Mouse (Mus musculus): ENCODE results near the gene Nxf1. TPM values are rescaled to one million over a fixed set of nuclear protein-coding genes. Genes with fewer than 3 reads are reported as not detected.

Nxf1 gene
- polyA plus RNA-seq, 1 experiment from 2014 or later: 63.2 TPM

Small RNA genes within 50 kb of the gene (microRNA-seq; reads per million reads assigned to microRNA genes)
- gene Mir6992: not detected

Other genes starting within 250 kb of the Nxf1 start
- 15.3 and 15.7 TPM in 2 replicates for gene Slc22a8, start 165.8 kb upstream of the Nxf1 start, polyA plus RNA-seq (2015; fragmentation: Nextera tagmentation; extraction: Ambion mirVana)
- 1.7 and 2.9 TPM in 2 replicates for gene Slc22a6, start 139.0 kb upstream of the Nxf1 start, polyA plus RNA-seq (2015; fragmentation: Nextera tagmentation; extraction: Ambion mirVana)
- gene Chrm1, start 93.3 kb upstream of the Nxf1 start, polyA plus RNA-seq (2015; fragmentation: Nextera tagmentation; extraction: Ambion mirVana): 0.71 and 0.81 TPM in 2 replicates
- 178 and 184 TPM in 2 replicates for gene Slc3a2, start 33.7 kb upstream of the Nxf1 start, polyA plus RNA-seq (2015; fragmentation: Nextera tagmentation; extraction: Ambion mirVana)
- 76.3 and 80.4 TPM in 2 replicates for gene Wdr74, start 21.2 kb upstream of the Nxf1 start, polyA plus RNA-seq (2015; fragmentation: Nextera tagmentation; extraction: Ambion mirVana)
- 0.85 and 2.0 TPM in 2 replicates for gene 1700092M07Rik, start 16.4 kb upstream of the Nxf1 start, polyA plus RNA-seq (2015; fragmentation: Nextera tagmentation; extraction: Ambion mirVana)
- 86.2 and 95.5 TPM in 2 replicates for gene Stx5a, start 15.7 kb upstream of the Nxf1 start, polyA plus RNA-seq (2015; fragmentation: Nextera tagmentation; extraction: Ambion mirVana)
- gene Tmem223, start 13.9 kb downstream of the Nxf1 start, polyA plus RNA-seq (2015; fragmentation: Nextera tagmentation; extraction: Ambion mirVana): 257 and 285 TPM in 2 replicates
- 31.8 and 35.1 TPM in 2 replicates for gene Tmem179b, start 17.4 kb downstream of the Nxf1 start, polyA plus RNA-seq (2015; fragmentation: Nextera tagmentation; extraction: Ambion mirVana)
- gene Taf6l, start 29.3 kb downstream of the Nxf1 start, polyA plus RNA-seq (2015; fragmentation: Nextera tagmentation; extraction: Ambion mirVana): 23.3 and 25.3 TPM in 2 replicates
- 167 and 188 TPM in 2 replicates for gene Polr2g, start 41.5 kb downstream of the Nxf1 start, polyA plus RNA-seq (2015; fragmentation: Nextera tagmentation; extraction: Ambion mirVana)
- gene Zbtb3, start 45.5 kb downstream of the Nxf1 start, polyA plus RNA-seq (2015; fragmentation: Nextera tagmentation; extraction: Ambion mirVana): 5.0 and 5.5 TPM in 2 replicates
- 45.1 and 45.3 TPM in 2 replicates for gene Ttc9c, start 62.3 kb downstream of the Nxf1 start, polyA plus RNA-seq (2015; fragmentation: Nextera tagmentation; extraction: Ambion mirVana)
- 6.9 and 7.5 TPM in 2 replicates for gene Hnrnpul2, start 62.9 kb downstream of the Nxf1 start, polyA plus RNA-seq (2015; fragmentation: Nextera tagmentation; extraction: Ambion mirVana)
- not detected in 2 replicates for gene AC129217.1, start 72.7 kb downstream of the Nxf1 start, polyA plus RNA-seq (2015; fragmentation: Nextera tagmentation; extraction: Ambion mirVana)
- 124 and 129 TPM in 2 replicates for gene Bscl2, start 80.4 kb downstream of the Nxf1 start, polyA plus RNA-seq (2015; fragmentation: Nextera tagmentation; extraction: Ambion mirVana)
- gene Gng3, start 82.1 kb downstream of the Nxf1 start, polyA plus RNA-seq (2015; fragmentation: Nextera tagmentation; extraction: Ambion mirVana): 623 and 651 TPM in 2 replicates
- 1.4 and 2.2 TPM in 2 replicates for gene Lrrn4cl, start 93.7 kb downstream of the Nxf1 start, polyA plus RNA-seq (2015; fragmentation: Nextera tagmentation; extraction: Ambion mirVana)
- 150 and 155 TPM in 2 replicates for gene Ubxn1, start 114.4 kb downstream of the Nxf1 start, polyA plus RNA-seq (2015; fragmentation: Nextera tagmentation; extraction: Ambion mirVana)
- gene Uqcc3, start 123.8 kb downstream of the Nxf1 start, polyA plus RNA-seq (2015; fragmentation: Nextera tagmentation; extraction: Ambion mirVana): 70.9 and 75.2 TPM in 2 replicates
- gene Lbhd1, start 126.7 kb downstream of the Nxf1 start, polyA plus RNA-seq (2015; fragmentation: Nextera tagmentation; extraction: Ambion mirVana): 19.7 and 26.1 TPM in 2 replicates
- not detected in 2 replicates for gene Gm49403, start 126.9 kb downstream of the Nxf1 start, polyA plus RNA-seq (2015; fragmentation: Nextera tagmentation; extraction: Ambion mirVana)
- gene 1810009A15Rik, start 131.8 kb downstream of the Nxf1 start, polyA plus RNA-seq (2015; fragmentation: Nextera tagmentation; extraction: Ambion mirVana): 43.2 and 44.0 TPM in 2 replicates
- 0.21 TPM in 1 of 2 replicates, not detected in the other for gene Gm49416, start 131.9 kb downstream of the Nxf1 start, polyA plus RNA-seq (2015; fragmentation: Nextera tagmentation; extraction: Ambion mirVana)
- gene Ints5, start 135.9 kb downstream of the Nxf1 start, polyA plus RNA-seq (2015; fragmentation: Nextera tagmentation; extraction: Ambion mirVana): 21.7 and 23.3 TPM in 2 replicates
- gene Ganab, start 141.0 kb downstream of the Nxf1 start, polyA plus RNA-seq (2015; fragmentation: Nextera tagmentation; extraction: Ambion mirVana): 47.1 and 53.9 TPM in 2 replicates
- 83.2 and 86.3 TPM in 2 replicates for gene B3gat3, start 163.3 kb downstream of the Nxf1 start, polyA plus RNA-seq (2015; fragmentation: Nextera tagmentation; extraction: Ambion mirVana)
- 5.2 and 5.4 TPM in 2 replicates for gene Rom1, start 172.3 kb downstream of the Nxf1 start, polyA plus RNA-seq (2015; fragmentation: Nextera tagmentation; extraction: Ambion mirVana)
- gene Eml3, start 172.5 kb downstream of the Nxf1 start, polyA plus RNA-seq (2015; fragmentation: Nextera tagmentation; extraction: Ambion mirVana): 14.3 and 15.3 TPM in 2 replicates
- gene Mta2, start 184.8 kb downstream of the Nxf1 start, polyA plus RNA-seq (2015; fragmentation: Nextera tagmentation; extraction: Ambion mirVana): 58.6 and 60.1 TPM in 2 replicates
- 15.0 and 18.8 TPM in 2 replicates for gene Tut1, start 196.8 kb downstream of the Nxf1 start, polyA plus RNA-seq (2015; fragmentation: Nextera tagmentation; extraction: Ambion mirVana)
- gene Eef1g, start 210.0 kb downstream of the Nxf1 start, polyA plus RNA-seq (2015; fragmentation: Nextera tagmentation; extraction: Ambion mirVana): 250 and 257 TPM in 2 replicates
- 9.2 and 15.0 TPM in 2 replicates for gene Ahnak, start 232.2 kb downstream of the Nxf1 start, polyA plus RNA-seq (2015; fragmentation: Nextera tagmentation; extraction: Ambion mirVana)